Mouse (Mus musculus): ENCODE data around the gene Ugt1a9.
"Not testable (repeated sequence)": the region's sequence is repeated elsewhere in the genome, so short reads cannot be mapped to it uniquely, and the experiment has no call there.

DNA sequence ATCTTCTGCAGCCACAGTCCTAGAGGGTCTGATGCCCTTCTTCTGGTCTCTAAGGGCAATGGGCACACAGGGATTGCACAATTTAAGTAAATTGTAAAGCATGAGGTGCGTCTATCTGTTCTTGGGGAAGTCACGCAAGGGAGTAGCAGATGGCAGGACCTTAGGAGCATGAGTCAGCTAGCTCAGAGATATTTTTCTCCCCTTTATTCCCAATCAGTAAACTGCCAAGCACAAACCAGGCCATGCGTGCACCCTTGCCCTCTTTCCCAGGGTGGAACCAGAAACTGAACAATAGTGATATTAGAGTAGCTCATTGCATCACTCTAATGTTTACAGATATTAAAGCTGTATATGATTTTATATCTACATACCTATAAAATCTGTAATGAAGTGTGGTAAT, 27.9 kb downstream of the Ugt1a9 start:
- not testable (repeated sequence) for TF ChIP-seq EP300, CTCF (IDR thresholded peaks at IDR 0.05; ENCODE audit: low read depth)
